Mouse (Mus musculus): ENCODE data around the gene Il6st. TPM values are rescaled to one million over a fixed set of nuclear protein-coding genes. Genes with fewer than 3 reads are reported as not detected.

Il6st gene
- polyA plus RNA-seq, 1 experiment from 2014 or later = 32.0 TPM

GRCm38 (mm10) chr13:112491636-112492284 is 27.9 kb downstream of the Il6st start:
- no peak overlapping the region for H3K4me2 ChIP-seq (replicated peaks)
- DNase-seq (ENCODE audit: low spot score) = no peak
- WGBS = 94% methylated on average over 14 of the region's 14 CpGs
- ATAC-seq (ENCODE audit: low FRiP score) = no peak
- peaks cover 41% of the 10 kb centered on the region for H3K36me3 ChIP-seq (replicated peaks; ENCODE audit: control insufficient read depth, insufficient read depth)
- no peak overlapping the region for H3K9ac ChIP-seq
- H3K4me3 ChIP-seq (replicated peaks; ENCODE audit: low read length) = no peak overlapping the region
- no peaks in the 10 kb centered on the region for H3K9me3 ChIP-seq (ENCODE audit: control insufficient read depth, low read length)
- no peak overlapping the region for H3K27ac ChIP-seq
- H3K27me3 ChIP-seq (ENCODE audit: control insufficient read depth, insufficient read depth, low read length) = no peaks in the 10 kb centered on the region
- H3K4me1 ChIP-seq (replicated peaks; ENCODE audit: control insufficient read depth, insufficient read depth, low read length) = no peaks in the 10 kb centered on the region

- 96% methylated on average over 1 of the region's 1 CpGs for WGBS
- H3K27me3 ChIP-seq (ENCODE audit: control insufficient read depth, insufficient read depth, low read length) = no peaks in the 10 kb centered on the region
- H3K4me1 ChIP-seq (replicated peaks; ENCODE audit: control insufficient read depth, insufficient read depth, low read length) = no peaks in the 10 kb centered on the region
- ATAC-seq (ENCODE audit: low FRiP score) (no peak), DNase-seq (ENCODE audit: low spot score) (no peak)
- no peak overlapping the region for H3K27ac ChIP-seq
- no peak overlapping the region for H3K9ac ChIP-seq
- peaks cover 46% of the 10 kb centered on the region for H3K36me3 ChIP-seq (replicated peaks; ENCODE audit: control insufficient read depth, insufficient read depth)
- H3K9me3 ChIP-seq (ENCODE audit: control insufficient read depth, low read length) = no peaks in the 10 kb centered on the region
- no peak overlapping the region for H3K4me3 ChIP-seq (replicated peaks; ENCODE audit: low read length)
- no peak overlapping the region for H3K4me2 ChIP-seq (replicated peaks)
Measured at GRCm38 (mm10) chr13:112492285-112492678, 28.4 kb downstream of the Il6st start.

GRCm38 (mm10) chr13:112494590-112494989 is 30.7 kb downstream of the Il6st start:
- Histone ChIP-seq H3K36me3 (replicated peaks; ENCODE audit: control insufficient read depth, insufficient read depth) (peaks cover 67% of the 10 kb centered on the region), H3K27me3 (ENCODE audit: control insufficient read depth, insufficient read depth, low read length) (no peaks in the 10 kb centered on the region), H3K9me3 (ENCODE audit: control insufficient read depth, low read length) (no peaks in the 10 kb centered on the region), H3K27ac (no peak overlapping the region), H3K4me2 (replicated peaks) (no peak overlapping the region), H3K4me1 (replicated peaks; ENCODE audit: control insufficient read depth, insufficient read depth, low read length) (no peaks in the 10 kb centered on the region), H3K4me3 (replicated peaks; ENCODE audit: low read length) (no peak overlapping the region), H3K9ac (no peak overlapping the region)
- ATAC-seq (ENCODE audit: low FRiP score) (no peak), DNase-seq (ENCODE audit: low spot score) (no peak)
- 94% methylated on average over 12 of the region's 12 CpGs for WGBS

- ATAC-seq (ENCODE audit: low FRiP score) (no peak), DNase-seq (ENCODE audit: low spot score) (no peak)
- Histone ChIP-seq H3K27ac (no peak overlapping the region), H3K9me3 (ENCODE audit: control insufficient read depth, low read length) (no peaks in the 10 kb centered on the region), H3K9ac (no peak overlapping the region), H3K4me1 (replicated peaks; ENCODE audit: control insufficient read depth, insufficient read depth, low read length) (no peaks in the 10 kb centered on the region), H3K36me3 (replicated peaks; ENCODE audit: control insufficient read depth, insufficient read depth) (peaks cover 85% of the 10 kb centered on the region), H3K4me2 (replicated peaks) (no peak overlapping the region), H3K4me3 (replicated peaks; ENCODE audit: low read length) (no peak overlapping the region), H3K27me3 (ENCODE audit: control insufficient read depth, insufficient read depth, low read length) (no peaks in the 10 kb centered on the region)
- WGBS = 95% methylated on average over 4 of the region's 4 CpGs
Measured at GRCm38 (mm10) chr13:112500027-112500426, 36.2 kb downstream of the Il6st start.

- Histone ChIP-seq H3K4me2 (replicated peaks) (no peak overlapping the region), H3K4me3 (replicated peaks; ENCODE audit: low read length) (no peak overlapping the region), H3K36me3 (replicated peaks; ENCODE audit: control insufficient read depth, insufficient read depth) (peaks cover 85% of the 10 kb centered on the region), H3K4me1 (replicated peaks; ENCODE audit: control insufficient read depth, insufficient read depth, low read length) (no peaks in the 10 kb centered on the region), H3K27me3 (ENCODE audit: control insufficient read depth, insufficient read depth, low read length) (no peaks in the 10 kb centered on the region), H3K9me3 (ENCODE audit: control insufficient read depth, low read length) (no peaks in the 10 kb centered on the region), H3K27ac (no peak overlapping the region), H3K9ac (no peak overlapping the region)
- WGBS = 94% methylated on average over 9 of the region's 9 CpGs
- DNase-seq (ENCODE audit: low spot score) (no peak), ATAC-seq (ENCODE audit: low FRiP score) (no peak)
Measured at GRCm38 (mm10) chr13:112500466-112500865, 36.6 kb downstream of the Il6st start.

- DNase-seq (ENCODE audit: low spot score) (no peak), ATAC-seq (ENCODE audit: low FRiP score) (no peak)
- 97% methylated on average over 13 of the region's 13 CpGs for WGBS
- H3K4me3 ChIP-seq (replicated peaks; ENCODE audit: low read length) = no peak overlapping the region
- H3K4me2 ChIP-seq (replicated peaks) = no peak overlapping the region
- H3K9me3 ChIP-seq (ENCODE audit: control insufficient read depth, low read length) = no peaks in the 10 kb centered on the region
- H3K36me3 ChIP-seq (replicated peaks; ENCODE audit: control insufficient read depth, insufficient read depth) = peaks cover 73% of the 10 kb centered on the region
- H3K4me1 ChIP-seq (replicated peaks; ENCODE audit: control insufficient read depth, insufficient read depth, low read length) = no peaks in the 10 kb centered on the region
- no peak overlapping the region for H3K9ac ChIP-seq
- no peak overlapping the region for H3K27ac ChIP-seq
- no peaks in the 10 kb centered on the region for H3K27me3 ChIP-seq (ENCODE audit: control insufficient read depth, insufficient read depth, low read length)
Measured at GRCm38 (mm10) chr13:112503846-112504245, 40.0 kb downstream of the Il6st start.

GRCm38 (mm10) chr13:112505436-112505835 is 41.6 kb downstream of the Il6st start:
- H3K27ac ChIP-seq = no peak overlapping the region
- H3K4me2 ChIP-seq (replicated peaks) = no peak overlapping the region
- H3K9ac ChIP-seq = no peak overlapping the region
- no peaks in the 10 kb centered on the region for H3K9me3 ChIP-seq (ENCODE audit: control insufficient read depth, low read length)
- WGBS = 97% methylated on average over 6 of the region's 6 CpGs
- ATAC-seq (ENCODE audit: low FRiP score) (no peak), DNase-seq (ENCODE audit: low spot score) (no peak)
- no peaks in the 10 kb centered on the region for H3K27me3 ChIP-seq (ENCODE audit: control insufficient read depth, insufficient read depth, low read length)
- H3K36me3 ChIP-seq (replicated peaks; ENCODE audit: control insufficient read depth, insufficient read depth) = peaks cover 58% of the 10 kb centered on the region
- no peak overlapping the region for H3K4me3 ChIP-seq (replicated peaks; ENCODE audit: low read length)
- no peaks in the 10 kb centered on the region for H3K4me1 ChIP-seq (replicated peaks; ENCODE audit: control insufficient read depth, insufficient read depth, low read length)

- Histone ChIP-seq H3K4me3 (replicated peaks; ENCODE audit: low read length) (no peak overlapping the region), H3K27me3 (ENCODE audit: control insufficient read depth, insufficient read depth, low read length) (no peaks in the 10 kb centered on the region), H3K27ac (no peak overlapping the region), H3K36me3 (replicated peaks; ENCODE audit: control insufficient read depth, insufficient read depth) (peaks cover 45% of the 10 kb centered on the region), H3K4me1 (replicated peaks; ENCODE audit: control insufficient read depth, insufficient read depth, low read length) (no peaks in the 10 kb centered on the region), H3K4me2 (replicated peaks) (no peak overlapping the region), H3K9me3 (ENCODE audit: control insufficient read depth, low read length) (no peaks in the 10 kb centered on the region), H3K9ac (no peak overlapping the region)
- WGBS = 80% methylated on average over 13 of the region's 13 CpGs
- DNase-seq (ENCODE audit: low spot score) (no peak), ATAC-seq (ENCODE audit: low FRiP score) (no peak)
Measured at GRCm38 (mm10) chr13:112506766-112507165, 42.9 kb downstream of the Il6st start.

DNA sequence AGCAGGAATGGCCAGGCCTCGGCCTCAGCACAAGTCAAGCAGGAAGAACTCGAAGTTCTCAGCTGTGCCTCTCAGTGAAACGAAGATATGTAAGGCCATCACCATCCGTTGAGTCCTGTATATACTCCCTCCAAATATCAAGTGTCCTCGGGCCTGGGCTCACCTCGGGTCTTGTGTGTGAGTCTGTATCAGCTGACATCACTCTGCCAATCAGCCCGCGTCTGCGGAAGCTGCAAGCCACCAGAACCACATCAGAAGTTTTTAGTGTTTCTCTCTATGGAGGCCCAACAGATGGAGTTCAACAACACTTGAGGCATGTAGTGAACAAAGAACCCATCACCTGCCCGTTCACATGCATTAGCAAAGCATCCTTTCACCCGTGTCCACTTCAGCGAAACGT is 43.8 kb downstream of the Il6st start:
- WGBS = 87% methylated on average over 13 of the region's 13 CpGs
- H3K4me1 ChIP-seq (replicated peaks; ENCODE audit: control insufficient read depth, insufficient read depth, low read length) = no peaks in the 10 kb centered on the region
- no peak for DNase-seq (ENCODE audit: low spot score)
- no peak overlapping the region for H3K9ac ChIP-seq
- H3K36me3 ChIP-seq (replicated peaks; ENCODE audit: control insufficient read depth, insufficient read depth) = peaks cover 41% of the 10 kb centered on the region
- no peak overlapping the region for H3K4me3 ChIP-seq (replicated peaks; ENCODE audit: low read length)
- ATAC-seq (ENCODE audit: low FRiP score) = no peak
- H3K4me2 ChIP-seq (replicated peaks) = no peak overlapping the region
- H3K9me3 ChIP-seq (ENCODE audit: control insufficient read depth, low read length) = no peaks in the 10 kb centered on the region
- no peaks in the 10 kb centered on the region for H3K27me3 ChIP-seq (ENCODE audit: control insufficient read depth, insufficient read depth, low read length)
- H3K27ac ChIP-seq = no peak overlapping the region

- no peaks in the 10 kb centered on the region for H3K27me3 ChIP-seq (ENCODE audit: control insufficient read depth, insufficient read depth, low read length)
- DNase-seq (ENCODE audit: low spot score) (no peak), ATAC-seq (ENCODE audit: low FRiP score) (no peak)
- no peaks in the 10 kb centered on the region for H3K4me1 ChIP-seq (replicated peaks; ENCODE audit: control insufficient read depth, insufficient read depth, low read length)
- H3K4me3 ChIP-seq (replicated peaks; ENCODE audit: low read length) = no peak overlapping the region
- H3K4me2 ChIP-seq (replicated peaks) = no peak overlapping the region
- H3K27ac ChIP-seq = no peak overlapping the region
- no peaks in the 10 kb centered on the region for H3K9me3 ChIP-seq (ENCODE audit: control insufficient read depth, low read length)
- peaks cover 36% of the 10 kb centered on the region for H3K36me3 ChIP-seq (replicated peaks; ENCODE audit: control insufficient read depth, insufficient read depth)
- H3K9ac ChIP-seq = no peak overlapping the region
- WGBS = 88% methylated on average over 5 of the region's 5 CpGs
Measured at GRCm38 (mm10) chr13:112508487-112508886, 44.6 kb downstream of the Il6st start.

Measured in hindbrain, embryonic 14.5 days (tissue).